Mouse (Mus musculus) cortical plate, adult 2 months (tissue): ENCODE results near the gene Ppm1l. TPM values are rescaled to one million over a fixed set of nuclear protein-coding genes. Genes with fewer than 3 reads are reported as not detected.

Source experiments
- H3K27ac ChIP-seq: fragments of 200-500 bp; 2 replicates; pipeline ENCODE4 v1.5.1; 2012; ENCODE audit warnings: low read length, control low read depth, inconsistent platforms; ENCODE audit not compliant: insufficient read depth
- H3K4me1 ChIP-seq: fragments of 200-500 bp; 2 replicates; pipeline ENCODE4 v1.6.1; 2011; ENCODE audit warnings: low read length; ENCODE audit not compliant: control insufficient read depth, insufficient read depth
- H3K4me3 ChIP-seq: fragments of 200-500 bp; 2 replicates; pipeline ENCODE4 v1.5.1; 2011; ENCODE audit warnings: mild to moderate bottlenecking, low read length, control low read depth; ENCODE audit not compliant: insufficient read depth
- CTCF ChIP-seq: fragments of 200-500 bp; IDR thresholded peaks from 2 replicates; pipeline ENCODE4 v1.5.1; 2011; ENCODE audit warnings: mild to moderate bottlenecking, control low read depth, low read length; ENCODE audit not compliant: insufficient read depth; ENCODE audit errors: extremely low read depth
- POLR2A ChIP-seq: fragments of 200-500 bp; IDR thresholded peaks from 2 replicates; pipeline ENCODE4 v1.6.1; 2011; ENCODE audit warnings: mild to moderate bottlenecking, low read length, control low read depth; ENCODE audit not compliant: insufficient read depth; ENCODE audit errors: extremely low read depth
- polyA plus RNA-seq: library from polyadenylated mRNA; depleted of rRNA; stranded (reverse); fragments of >200 nt; gene quantifications from 2 replicates; pipeline ENCODE4 v1.2.3, GENCODE M21; 2012; rRNA removed

Gene Ppm1l
- polyA plus RNA-seq, 1 experiment, result 35.3 TPM

DNA sequence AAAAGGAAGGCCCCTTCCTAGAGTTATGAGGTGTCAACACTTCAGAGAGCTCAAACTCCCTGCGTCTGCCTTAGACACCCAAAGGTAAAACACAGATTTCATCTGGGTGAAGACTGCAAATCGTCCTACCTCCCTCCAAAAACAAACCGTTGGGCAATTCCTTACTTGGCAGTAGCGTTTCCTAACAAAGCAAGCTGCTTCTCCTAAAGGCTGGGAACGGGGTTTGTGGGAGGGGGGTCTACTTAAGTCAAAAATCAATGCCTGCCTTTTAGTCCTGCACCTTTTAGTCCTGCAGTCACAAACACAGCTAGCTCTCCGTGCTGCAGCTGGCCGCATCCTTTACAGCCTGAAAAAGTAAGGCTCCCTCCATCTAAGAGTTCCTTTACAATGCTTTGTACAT, 281.2 kb downstream of the Ppm1l start:
- H3K27ac ChIP-seq, result 0 out of 2 replicates have a peak overlapping the region, but pooled peaks have one; percentile 4

DNA sequence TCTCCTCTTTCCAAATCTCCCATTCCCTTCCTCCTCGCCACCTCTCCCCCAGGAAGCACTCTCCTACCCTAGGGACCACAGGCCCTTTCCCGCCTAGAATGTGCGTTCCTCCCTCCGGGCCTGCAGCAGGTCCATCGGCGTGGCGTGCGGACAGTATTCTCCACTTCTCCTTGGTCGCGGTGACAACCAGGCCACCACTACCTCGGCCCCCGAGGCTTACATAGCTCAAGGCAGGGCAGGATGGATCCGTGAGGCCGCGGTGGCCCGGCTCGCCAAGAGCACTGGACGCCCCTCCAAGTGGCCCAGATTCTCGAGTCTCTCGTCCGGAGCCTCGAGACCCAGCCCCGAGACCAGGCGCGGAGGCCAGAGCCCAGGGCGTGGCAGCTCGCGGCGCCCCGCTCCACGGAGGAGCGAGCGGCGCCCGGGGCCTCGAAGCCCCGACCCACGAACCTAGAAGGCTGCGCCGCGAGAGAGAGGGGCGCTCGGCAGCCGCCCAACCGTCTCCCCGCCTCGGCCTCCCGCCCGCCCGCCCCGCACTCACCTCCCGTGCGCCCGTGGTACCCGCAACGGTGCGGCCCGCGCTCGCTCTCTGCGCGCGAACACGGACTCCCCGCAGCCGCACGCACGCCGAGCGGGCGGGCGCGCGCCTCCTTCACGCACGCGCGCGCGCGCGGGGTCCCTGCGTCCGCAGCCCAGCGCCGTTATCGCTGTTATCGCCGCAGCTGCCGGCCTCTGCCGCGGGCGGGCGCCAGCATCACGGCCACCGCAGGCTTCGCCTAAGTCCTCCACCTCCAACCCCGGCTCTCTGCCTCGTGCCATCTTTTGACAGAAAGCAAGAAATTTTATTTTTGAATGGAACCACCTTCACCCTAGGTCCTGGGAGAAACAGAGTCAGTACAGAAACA, 281.9 kb downstream of the Ppm1l start, which contains the start of gene B3galnt1:
Gene B3galnt1 (minus strand): TSS at position 700 of the 905 bp plus-strand sequence.
- TF ChIP-seq CTCF, result no peak
- TF ChIP-seq POLR2A, result no peak
- Histone ChIP-seq H3K4me3 (peak within 1 kb of the TSS; percentile 95), H3K4me1 (peaks cover 4% of the 10 kb centered on the region; the same call in 1 of the 2 replicates), H3K27ac (peak within 1 kb of the TSS; percentile 96)

More for the DNA sequence above, 281.2 kb downstream of the Ppm1l start:
- Histone ChIP-seq H3K4me1 (peaks cover 4% of the 10 kb centered on the region; the same call in 1 of the 2 replicates), H3K4me3 (peak overlapping the region; percentile 95)
- TF ChIP-seq CTCF, result no peak
- TF ChIP-seq POLR2A, result no peak

DNA sequence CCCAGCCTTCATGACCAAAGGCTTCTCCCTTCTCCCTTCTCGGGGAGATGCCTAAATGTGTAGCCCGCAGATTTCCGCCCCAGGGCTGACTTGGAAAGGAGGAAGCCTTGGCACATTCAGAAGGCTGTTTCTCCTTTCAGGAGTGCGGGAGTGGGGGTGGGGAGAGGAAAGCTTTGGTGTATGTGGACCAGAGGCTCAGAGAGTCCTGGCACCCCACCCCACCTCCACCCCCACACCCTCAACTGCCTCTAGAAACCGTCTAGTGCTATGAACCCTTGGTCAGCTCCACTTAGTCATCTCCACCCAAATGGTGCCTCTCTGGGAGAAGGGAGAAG, 282.5 kb downstream of the Ppm1l start:
- H3K4me1 ChIP-seq, result peaks cover 4% of the 10 kb centered on the region; the same call in 1 of the 2 replicates
- H3K4me3 ChIP-seq, result peak overlapping the region; percentile 95
- peak overlapping the region; percentile 84 for H3K27ac ChIP-seq
- TF ChIP-seq POLR2A, result no peak
- no peak for TF ChIP-seq CTCF

DNA sequence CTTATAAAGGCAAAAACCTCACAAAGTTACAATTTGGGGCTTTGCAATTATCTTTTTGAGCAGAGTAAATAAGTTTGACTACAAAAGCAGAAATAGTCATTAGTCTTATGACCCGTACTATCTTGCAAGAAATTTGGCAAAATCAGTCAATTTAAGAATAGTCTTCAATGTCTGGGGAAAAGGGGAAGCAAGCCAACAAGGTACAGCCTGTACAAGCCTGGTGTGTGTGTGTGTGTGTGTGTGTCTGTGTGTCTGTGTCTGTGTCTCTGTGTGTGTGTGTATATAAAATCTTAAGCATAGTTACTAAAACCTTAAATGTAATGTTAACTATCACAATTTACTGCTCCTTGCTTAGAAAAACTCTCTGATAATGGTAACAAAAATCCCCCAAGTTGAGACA, 290.3 kb downstream of the Ppm1l start:
- no peak overlapping the region for H3K4me3 ChIP-seq
- no peak for TF ChIP-seq CTCF
- no peak for TF ChIP-seq POLR2A
- H3K4me1 ChIP-seq, result no peaks in the 10 kb centered on the region
- no peak overlapping the region for H3K27ac ChIP-seq

DNA sequence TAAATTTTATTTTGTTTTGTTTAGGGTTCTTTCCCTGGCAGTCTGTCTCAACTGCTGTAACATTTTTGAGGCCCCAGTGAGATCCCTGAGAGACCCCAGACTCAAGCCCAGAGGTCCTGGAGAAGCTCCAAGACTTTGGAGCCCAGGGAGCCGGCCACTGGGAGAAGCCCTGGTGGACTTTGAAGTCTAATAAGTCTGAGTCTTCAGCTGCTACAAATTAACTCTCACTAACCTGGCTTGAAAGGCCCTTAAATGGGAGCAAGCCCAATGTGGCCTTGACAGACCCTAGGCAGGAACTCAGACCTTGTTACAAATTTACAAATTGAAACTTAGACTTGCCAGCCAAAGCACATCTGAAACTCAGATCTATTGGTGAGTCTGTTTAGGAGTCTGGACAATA, 290.8 kb downstream of the Ppm1l start:
- Histone ChIP-seq H3K27ac (no peak overlapping the region), H3K4me3 (no peak overlapping the region), H3K4me1 (no peaks in the 10 kb centered on the region)
- TF ChIP-seq POLR2A, result no peak
- TF ChIP-seq CTCF, result no peak

DNA sequence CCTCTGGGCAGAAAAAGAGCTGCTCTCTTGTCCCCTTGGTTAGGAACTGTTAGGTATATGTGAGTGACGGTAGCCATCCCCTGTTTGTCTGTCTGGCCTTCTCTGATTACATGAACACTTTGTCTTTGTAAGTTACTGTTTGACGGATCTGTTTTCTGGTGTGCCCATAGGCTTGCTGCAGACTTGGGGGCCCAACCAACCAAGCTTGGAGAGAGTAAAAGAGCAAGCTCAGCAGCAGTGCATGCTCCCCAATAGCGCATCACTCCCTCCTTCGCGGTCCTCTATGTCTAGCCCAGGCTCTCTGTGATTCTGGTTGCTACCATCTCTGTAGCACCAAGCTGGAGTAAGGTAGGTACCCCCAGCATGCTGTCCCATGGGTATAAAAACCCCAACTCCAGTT, 291.2 kb downstream of the Ppm1l start:
- Histone ChIP-seq H3K4me3 (no peak overlapping the region), H3K27ac (no peak overlapping the region), H3K4me1 (no peaks in the 10 kb centered on the region)
- no peak for TF ChIP-seq CTCF
- TF ChIP-seq POLR2A, result no peak

Other genes starting within 250 kb of the Ppm1l start
- 31.3 TPM in 2 replicates for gene Kpna4, start 189.7 kb upstream of the Ppm1l start, polyA plus RNA-seq
- gene Arl14, start 94.4 kb upstream of the Ppm1l start, polyA plus RNA-seq, result not detected in 2 replicates